Mouse (Mus musculus): ENCODE results near the gene Zfp956.
A peak's percentile ranks its signal among the peaks of the same experiment; 100 is the strongest.

DNA sequence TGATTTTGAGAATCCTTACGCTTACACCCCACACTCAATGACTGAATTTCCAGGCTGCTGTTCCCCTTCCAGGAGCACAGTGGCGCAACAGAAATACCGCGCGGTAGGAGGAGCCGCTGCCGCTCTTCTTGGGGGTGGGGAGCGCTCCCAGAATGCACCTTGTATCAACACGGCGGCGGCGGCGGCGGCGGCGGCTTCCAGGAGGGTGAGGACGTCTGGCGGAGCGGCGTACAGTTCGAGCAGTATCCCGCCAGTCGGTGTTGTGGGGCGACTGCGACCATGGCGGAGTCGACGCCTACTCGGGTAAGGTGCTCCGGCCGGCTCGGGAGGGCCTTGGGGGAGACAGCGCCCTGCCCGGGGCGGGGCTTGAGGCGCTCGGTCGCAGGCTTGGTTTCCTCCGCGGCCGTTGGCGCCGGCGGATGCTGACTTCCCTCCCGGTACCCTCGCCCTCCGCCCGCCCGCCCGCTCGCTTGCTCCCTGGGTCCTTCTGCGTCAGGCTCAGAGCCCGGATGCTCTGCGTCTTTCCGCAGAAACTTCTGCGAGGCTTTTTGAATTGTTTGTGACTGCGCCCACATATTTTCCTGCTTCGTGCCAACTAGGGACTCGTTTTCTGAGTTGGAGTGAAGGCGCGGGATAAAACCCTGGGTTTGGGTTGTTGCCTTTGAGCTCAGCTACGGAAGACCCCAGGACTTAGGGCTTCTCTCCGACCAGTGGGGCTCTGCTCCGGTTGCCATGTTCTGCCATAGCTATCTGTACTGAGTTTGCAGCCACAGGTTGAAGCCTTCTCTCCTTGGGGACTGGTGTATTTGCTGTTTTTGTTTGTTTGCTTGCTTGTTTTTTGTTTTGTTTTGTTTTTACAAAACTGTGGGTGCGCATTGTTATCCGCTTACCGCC, 32.5 kb upstream of the Zfp956 start, which contains the start of gene Zfp212:
- peak; percentile 81 for TF ChIP-seq CTCF (IDR thresholded peaks at IDR 0.05; ENCODE audit: low read depth)
- 0 out of 2 replicates have a peak, but pooled peaks have one; percentile 21 for TF ChIP-seq EP300 (IDR thresholded peaks at IDR 0.05; ENCODE audit: low read depth)
